Mouse (Mus musculus) bone marrow, adult 2 months (tissue): Measurements from ENCODE around the gene Tmem273. TPM values are rescaled to one million over a fixed set of nuclear protein-coding genes. Genes with fewer than 3 reads are reported as not detected.

ENCODE experiments used
- H3K27ac ChIP-seq: fragments of 200-500 bp; 2 replicates; pipeline ENCODE4 v1.5.1; 2012; ENCODE audit warnings: low read depth, mild to moderate bottlenecking, control low read depth, inconsistent platforms, low read length; ENCODE audit not compliant: control insufficient read depth, poor library complexity, insufficient read depth
- H3K4me1 ChIP-seq: fragments of 200-500 bp; 2 replicates; pipeline ENCODE4 v1.6.1; 2011; ENCODE audit warnings: low read length; ENCODE audit not compliant: control insufficient read depth, insufficient read depth
- H3K4me3 ChIP-seq: fragments of 200-500 bp; replicated peaks from 2 replicates; pipeline ENCODE3; 2011; ENCODE audit warnings: mild to moderate bottlenecking, low read depth, low read length, control low read depth; ENCODE audit not compliant: control insufficient read depth
- CTCF ChIP-seq: fragments of 200-500 bp; IDR thresholded peaks from 2 replicates; pipeline ENCODE4 v1.5.1; 2011; ENCODE audit warnings: low read length, control low read depth; ENCODE audit not compliant: control insufficient read depth, insufficient read depth
- POLR2A ChIP-seq: fragments of 200-500 bp; IDR thresholded peaks from 2 replicates; pipeline ENCODE4 v1.6.1; 2011; ENCODE audit warnings: low read depth, mild to moderate bottlenecking, control low read depth, low read length, borderline replicate concordance; ENCODE audit not compliant: control insufficient read depth
- WGBS: fragments of 180-500 bp; shearing (Covaris S2); methylation state at CpG from one replicate; pipeline ENCODE4 v1.1.7; 2018; 5-methylcytosine and 5-hydroxymethylcytosine counted together
- polyA plus RNA-seq: library from polyadenylated mRNA; stranded (reverse); fragments of >200 nt; gene quantifications from 2 replicates; pipeline ENCODE4 v1.2.4, GENCODE M21; 2011; ENCODE audit warnings: low replicate concordance; ENCODE audit not compliant: missing spikeins, insufficient read depth, insufficient read length

Tmem273 gene
- polyA plus RNA-seq, 1 experiment, result 23.8 TPM

GRCm38 (mm10) chr14:32858941-32859510, 73.3 kb downstream of the Tmem273 start:
- TF ChIP-seq POLR2A, result no peak
- TF ChIP-seq CTCF, result no peak
- no peak overlapping the region for H3K27ac ChIP-seq
- WGBS, result 55% methylated on average over 6 of the region's 6 CpGs

DNA sequence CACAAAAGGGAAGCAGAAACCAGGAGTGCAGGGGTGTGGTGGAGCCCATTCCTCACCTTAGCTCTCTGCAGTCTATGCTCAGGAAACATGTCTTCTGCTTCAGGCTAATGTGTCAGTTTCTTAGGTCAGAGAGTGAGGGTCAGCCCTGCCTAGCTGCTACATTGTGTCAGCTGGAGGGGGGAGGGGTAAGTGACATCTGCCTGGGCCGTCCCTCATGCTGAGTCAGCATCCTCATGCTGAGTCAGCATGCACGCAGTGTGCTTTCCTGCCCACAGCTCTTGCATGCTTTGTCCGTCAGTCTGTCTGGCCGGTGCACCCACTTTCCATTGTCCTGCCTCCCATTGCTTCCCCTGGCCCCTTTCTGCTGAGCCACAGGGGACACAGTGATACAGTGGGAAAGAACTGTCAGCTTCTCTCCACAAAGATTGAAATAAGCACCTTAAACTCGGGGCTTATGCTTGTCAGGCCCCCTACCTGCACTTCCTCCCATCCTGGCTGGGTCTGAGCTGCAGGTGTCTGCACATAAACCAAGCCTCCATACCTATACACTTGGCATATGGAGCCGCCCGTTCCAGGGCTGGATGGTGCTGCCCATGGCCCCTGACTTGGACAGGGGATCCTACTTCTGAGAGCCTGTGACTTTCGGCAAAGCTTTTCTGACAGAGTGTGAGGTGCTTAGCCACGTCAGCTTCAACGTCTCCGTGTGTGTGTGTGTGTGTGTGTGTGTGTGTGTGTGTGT, 74.2 kb downstream of the Tmem273 start:
- 43% methylated on average over 11 of the region's 11 CpGs for WGBS
- Histone ChIP-seq H3K4me3 (no peak overlapping the region), H3K27ac (no peak overlapping the region), H3K4me1 (no peaks in the 10 kb centered on the region)
- no peak for TF ChIP-seq CTCF
- TF ChIP-seq POLR2A, result no peak

More at GRCm38 (mm10) chr14:32858941-32859510, 73.3 kb downstream of the Tmem273 start:
- no peak overlapping the region for H3K4me3 ChIP-seq
- no peaks in the 10 kb centered on the region for H3K4me1 ChIP-seq

DNA sequence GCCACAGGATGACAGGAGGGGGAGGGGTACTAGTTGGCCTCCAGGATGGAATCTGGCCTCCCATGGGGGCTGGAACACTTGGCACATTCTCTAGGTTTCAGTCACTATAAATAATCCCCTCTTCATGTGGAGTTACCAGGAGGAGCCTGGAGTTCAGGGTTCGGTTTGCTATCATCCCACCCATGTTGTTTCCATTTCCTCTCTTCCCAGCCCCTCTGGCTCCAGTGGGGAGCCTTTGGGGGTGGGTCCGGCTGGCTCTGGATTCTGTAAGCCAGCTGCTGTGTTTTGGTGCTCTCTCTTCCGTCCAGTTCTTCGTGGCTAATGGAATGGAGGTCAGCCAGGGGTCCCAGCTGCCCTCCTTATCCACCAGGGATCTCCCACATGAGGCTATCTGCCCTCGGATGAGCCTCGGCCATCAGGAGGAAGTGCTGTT, 75.4 kb downstream of the Tmem273 start:
- WGBS, result 45% methylated on average over 6 of the region's 6 CpGs
- no peak overlapping the region for H3K27ac ChIP-seq

GRCm38 (mm10) chr14:32861656-32862055, 75.9 kb downstream of the Tmem273 start:
- H3K4me1 ChIP-seq, result no peaks in the 10 kb centered on the region
- no peak overlapping the region for H3K27ac ChIP-seq
- WGBS, result 60% methylated on average over 2 of the region's 2 CpGs
- H3K4me3 ChIP-seq, result no peak overlapping the region
- no peak for TF ChIP-seq CTCF
- TF ChIP-seq POLR2A, result no peak

More for the DNA sequence above, 75.4 kb downstream of the Tmem273 start:
- TF ChIP-seq CTCF, result no peak
- no peak for TF ChIP-seq POLR2A
- H3K4me3 ChIP-seq, result no peak overlapping the region
- no peaks in the 10 kb centered on the region for H3K4me1 ChIP-seq

- no peak for TF ChIP-seq CTCF
- Histone ChIP-seq H3K4me3 (no peak overlapping the region), H3K4me1 (no peaks in the 10 kb centered on the region), H3K27ac (no peak overlapping the region)
- WGBS, result 72% methylated on average over 3 of the region's 3 CpGs
Measured at GRCm38 (mm10) chr14:32865331-32865730, 79.6 kb downstream of the Tmem273 start.

Other genes starting within 250 kb of the Tmem273 start
- gene Prrxl1, start 186.6 kb upstream of the Tmem273 start, polyA plus RNA-seq, result 0.54 and 1.2 TPM in 2 replicates
- gene 3425401B19Rik, start 100.7 kb upstream of the Tmem273 start, polyA plus RNA-seq, result 0.18 TPM in 1 of 2 replicates, not detected in the other
- not detected in 2 replicates for gene Fam170b, start 48.0 kb downstream of the Tmem273 start, polyA plus RNA-seq
- 0.47 and 2.9 TPM in 2 replicates for gene Vstm4, start 70.8 kb downstream of the Tmem273 start, polyA plus RNA-seq
- not detected in 2 replicates for gene Lrrc18, start 205.4 kb downstream of the Tmem273 start, polyA plus RNA-seq